Mouse (Mus musculus) embryonic fibroblast, embryonic 13.5 days (primary cell): ENCODE measurements around the gene Igfbp6. TPM values are rescaled to one million over a fixed set of nuclear protein-coding genes. Genes with fewer than 3 reads are reported as not detected.

ENCODE experiments used
- H3K27ac ChIP-seq: 2 replicates; pipeline ENCODE4 v1.5.1; 2012; ENCODE audit warnings: low read length, control low read depth, inconsistent platforms; ENCODE audit not compliant: insufficient read depth
- H3K4me1 ChIP-seq: 2 replicates; pipeline ENCODE4 v1.6.1; 2011; ENCODE audit warnings: low read length; ENCODE audit not compliant: control insufficient read depth, insufficient read depth
- H3K4me3 ChIP-seq: 2 replicates; pipeline ENCODE4 v1.5.1; 2011; ENCODE audit warnings: mild to moderate bottlenecking, control low read depth, low read length; ENCODE audit not compliant: insufficient read depth
- CTCF ChIP-seq: IDR thresholded peaks from 2 replicates; pipeline ENCODE4 v1.5.1; 2011; ENCODE audit warnings: mild to moderate bottlenecking, control low read depth, low read length, moderate library complexity, borderline replicate concordance; ENCODE audit not compliant: insufficient read depth
- POLR2A ChIP-seq: IDR thresholded peaks from 2 replicates; pipeline ENCODE4 v1.6.1; 2011; ENCODE audit warnings: low read depth, mild to moderate bottlenecking, control low read depth, low read length, moderate library complexity
- polyA plus RNA-seq: library from polyadenylated mRNA; stranded (reverse); fragments of >200 nt; gene quantifications from 2 replicates; pipeline ENCODE4 v1.2.4, GENCODE M21; 2011; ENCODE audit warnings: low read depth; ENCODE audit not compliant: missing spikeins, insufficient read length

Gene Igfbp6
- polyA plus RNA-seq, 1 experiment: 43.0 TPM

DNA sequence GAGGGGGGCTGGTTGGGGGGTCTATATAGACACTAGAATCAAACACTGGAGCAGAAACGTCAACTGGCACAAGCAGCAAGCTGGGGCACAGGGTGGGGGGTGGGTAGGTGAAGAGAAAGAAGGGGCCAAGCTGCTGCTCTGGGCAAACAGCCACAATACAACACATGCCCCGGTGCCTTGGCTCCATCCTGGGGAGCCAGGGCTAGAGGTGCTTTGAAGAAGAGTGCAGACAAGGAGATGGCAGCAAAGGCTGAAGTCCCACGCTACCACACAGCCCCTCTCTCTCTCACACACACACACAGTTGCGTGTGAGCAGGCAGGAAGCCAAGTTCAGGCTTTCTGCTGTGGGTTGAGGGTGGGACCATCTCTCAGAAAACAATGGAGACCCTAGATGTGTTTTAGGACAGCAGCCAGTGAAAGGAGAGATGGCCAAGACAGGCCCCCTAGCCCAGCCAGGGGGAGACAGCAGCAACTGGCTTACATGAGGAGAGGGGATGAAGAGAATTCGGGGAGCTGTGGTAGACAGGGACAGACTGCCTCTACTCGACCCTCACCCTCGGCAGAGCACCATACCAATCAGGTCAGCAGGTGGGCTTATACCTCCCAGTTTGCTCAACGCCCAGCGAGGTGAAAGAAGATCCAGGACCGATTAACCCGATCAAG lies 27.3 kb upstream of the Igfbp6 start:
- Histone ChIP-seq H3K4me3 (no peak overlapping the region), H3K27ac (no peak overlapping the region), H3K4me1 (no peaks in the 10 kb centered on the region)
- TF ChIP-seq CTCF (no peak), POLR2A (peak; percentile 1; the same call in 1 of the 2 replicates)

DNA sequence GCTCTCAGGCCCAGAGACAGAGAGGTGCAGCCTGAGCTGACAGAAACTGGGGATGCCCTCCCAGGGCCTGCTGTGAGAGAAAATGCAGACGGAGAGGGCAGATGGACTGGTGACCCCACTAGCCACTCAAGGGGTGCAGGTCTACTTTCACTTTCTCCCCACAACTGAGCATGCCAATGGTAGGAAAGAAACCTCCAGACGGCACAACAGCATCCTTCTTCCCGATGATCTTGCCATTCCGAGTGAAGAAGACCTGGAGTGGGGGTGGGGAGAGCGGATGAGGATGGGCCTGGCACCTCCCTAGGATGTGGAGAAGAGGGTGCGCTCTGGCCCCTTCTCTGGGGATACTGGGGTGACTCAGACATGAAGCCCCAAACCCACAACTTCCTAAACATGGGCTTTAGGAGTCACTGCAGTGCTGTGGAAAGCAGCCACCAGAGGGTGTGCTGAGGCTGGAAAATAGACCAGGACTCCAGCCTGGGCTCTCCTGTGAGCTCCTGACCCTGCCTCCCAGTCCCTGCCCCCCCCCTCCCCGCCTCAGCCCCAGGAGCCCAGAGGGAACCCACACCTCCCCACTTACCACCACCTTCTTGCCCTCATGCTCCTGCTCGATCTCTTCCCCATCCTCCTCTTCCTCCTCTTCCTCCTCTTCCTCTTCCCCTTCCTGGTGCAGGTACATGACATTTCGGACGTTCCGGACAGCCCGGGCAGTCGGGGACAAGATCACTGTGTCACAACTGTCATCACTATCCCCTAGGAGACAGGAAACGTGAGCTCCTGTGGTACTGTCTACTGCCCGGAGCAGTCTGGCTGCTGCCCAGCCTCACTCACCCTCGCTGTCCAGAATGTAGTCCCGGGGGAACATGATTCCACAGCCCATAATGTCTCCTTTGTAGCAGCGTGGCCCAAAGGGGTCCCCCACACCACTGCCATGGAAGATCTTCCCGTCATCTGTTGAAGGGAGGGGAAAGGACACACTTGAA lies 26.4 kb upstream of the Igfbp6 start:
- TF ChIP-seq POLR2A (no peak), CTCF (peak; percentile 68; the same call in 1 of the 2 replicates)
- Histone ChIP-seq H3K4me1 (no peaks in the 10 kb centered on the region), H3K27ac (no peak overlapping the region), H3K4me3 (no peak overlapping the region)

DNA sequence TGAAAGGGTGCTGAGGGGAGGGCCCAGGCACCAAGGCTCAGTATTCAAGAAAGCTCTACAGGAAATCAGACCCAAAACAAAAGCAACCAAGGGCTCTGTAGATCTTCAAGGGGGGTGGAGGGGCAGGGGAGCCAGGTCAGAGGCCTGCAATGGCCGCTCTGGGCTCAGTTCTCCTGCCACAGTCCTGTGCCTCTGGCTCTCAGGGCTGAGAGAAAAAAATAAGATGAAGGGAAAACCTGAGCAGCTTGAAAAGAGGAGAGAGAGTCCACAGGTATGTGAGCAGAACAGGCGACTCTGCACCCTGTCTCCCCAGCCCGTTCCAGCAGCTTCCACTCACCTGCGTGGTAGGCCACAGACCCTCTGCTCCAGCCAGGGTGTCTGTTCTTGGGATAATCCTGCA lies 25.6 kb upstream of the Igfbp6 start:
- Histone ChIP-seq H3K27ac (no peak overlapping the region), H3K4me3 (no peak overlapping the region), H3K4me1 (no peaks in the 10 kb centered on the region)
- TF ChIP-seq CTCF (no peak), POLR2A (no peak)

DNA sequence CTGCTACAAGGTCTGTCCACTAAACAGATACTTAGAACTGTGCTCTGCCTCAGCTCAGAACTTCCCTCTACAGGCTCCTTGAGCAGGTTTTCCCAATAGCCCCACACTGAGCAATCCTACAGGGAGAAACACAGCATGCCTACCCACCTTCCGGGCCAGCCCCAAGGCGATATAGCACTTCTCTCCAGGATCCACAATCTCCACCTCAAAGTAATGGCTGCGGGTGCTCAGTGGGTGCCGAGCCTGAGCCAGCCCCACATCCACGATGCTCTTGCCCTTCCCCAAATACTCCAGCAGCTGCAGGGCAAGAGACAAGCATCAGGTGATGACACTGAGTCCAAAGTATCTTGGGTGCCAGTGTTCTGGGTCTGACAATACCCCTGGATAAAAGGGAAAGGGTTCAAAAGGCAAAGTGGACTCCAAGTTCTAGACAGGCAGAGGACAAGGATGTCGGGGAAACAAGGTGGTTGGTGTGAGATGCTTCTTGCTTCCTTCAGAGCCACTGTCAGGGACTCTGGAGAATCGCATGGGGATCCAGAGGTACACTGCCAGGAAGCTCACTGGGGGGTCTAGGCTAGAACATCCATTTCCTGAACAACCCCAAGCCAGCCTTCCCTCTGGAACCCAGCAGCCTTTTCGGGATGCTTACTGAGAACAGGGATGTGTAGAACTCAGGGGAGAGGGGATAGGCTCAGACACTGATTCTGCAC lies 24.9 kb upstream of the Igfbp6 start:
- H3K4me1 ChIP-seq: no peaks in the 10 kb centered on the region
- no peak overlapping the region for H3K4me3 ChIP-seq
- TF ChIP-seq CTCF: no peak
- no peak for TF ChIP-seq POLR2A
- H3K27ac ChIP-seq: no peak overlapping the region

DNA sequence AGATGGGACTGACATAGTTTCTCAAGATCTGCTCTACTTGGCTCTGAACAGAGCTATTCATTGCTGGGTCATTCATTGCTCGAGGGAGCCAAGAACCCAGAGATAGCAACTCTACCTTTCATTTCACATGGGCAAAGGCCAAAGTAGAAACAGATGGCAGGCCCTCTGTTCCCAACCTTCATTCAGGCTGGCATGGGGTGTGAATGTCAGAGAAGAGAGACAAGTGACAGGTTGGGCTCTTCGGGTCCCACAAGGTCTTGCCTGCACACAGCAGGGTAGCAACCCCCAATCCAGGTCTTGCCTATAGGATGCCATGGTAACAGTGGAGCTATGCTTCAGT lies 24.4 kb upstream of the Igfbp6 start:
- no peak overlapping the region for H3K4me3 ChIP-seq
- TF ChIP-seq POLR2A: no peak
- no peak for TF ChIP-seq CTCF
- H3K27ac ChIP-seq: no peak overlapping the region
- no peaks in the 10 kb centered on the region for H3K4me1 ChIP-seq

DNA sequence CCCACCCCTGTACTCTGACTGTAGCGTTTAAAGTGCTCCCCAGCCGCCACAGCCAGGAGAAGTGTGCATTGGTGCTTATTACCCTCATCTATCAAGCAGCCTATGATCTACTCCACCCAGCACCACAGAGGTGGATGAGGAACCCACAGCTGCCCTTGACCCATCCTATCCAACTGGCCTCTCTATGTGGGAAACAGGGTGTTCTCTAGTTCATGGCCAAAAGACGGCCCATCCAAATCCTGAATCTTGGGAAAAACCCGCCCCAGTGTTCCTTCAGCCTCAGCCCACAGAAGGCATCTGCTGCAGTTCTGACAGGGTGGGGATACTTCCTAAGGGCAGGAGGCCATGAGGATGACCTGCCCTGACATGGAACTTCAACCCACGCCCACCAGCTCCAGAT lies 23.6 kb upstream of the Igfbp6 start:
- Histone ChIP-seq H3K4me3 (no peak overlapping the region), H3K27ac (no peak overlapping the region), H3K4me1 (no peaks in the 10 kb centered on the region)
- TF ChIP-seq POLR2A (no peak), CTCF (no peak)

DNA sequence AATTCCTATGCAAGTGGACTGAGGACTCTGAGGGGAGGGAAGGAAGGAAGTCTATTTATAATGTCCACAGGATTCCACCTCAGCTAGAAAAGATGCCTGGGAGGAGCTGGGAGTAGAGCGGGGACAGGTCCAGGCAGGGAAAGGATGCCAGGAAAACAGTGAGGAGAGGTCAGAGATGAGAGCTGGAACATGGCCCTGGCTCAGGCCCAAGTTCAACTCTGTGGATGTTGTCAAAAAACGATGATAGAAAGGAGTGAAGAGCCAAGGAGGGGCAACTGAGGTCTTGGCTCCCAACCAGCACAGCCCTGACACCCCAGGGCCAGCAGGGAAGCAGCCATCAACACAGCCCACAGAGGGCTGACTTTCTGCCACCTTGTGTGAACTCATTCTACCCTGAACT lies 17.9 kb upstream of the Igfbp6 start:
- H3K27ac ChIP-seq: no peak overlapping the region

DNA sequence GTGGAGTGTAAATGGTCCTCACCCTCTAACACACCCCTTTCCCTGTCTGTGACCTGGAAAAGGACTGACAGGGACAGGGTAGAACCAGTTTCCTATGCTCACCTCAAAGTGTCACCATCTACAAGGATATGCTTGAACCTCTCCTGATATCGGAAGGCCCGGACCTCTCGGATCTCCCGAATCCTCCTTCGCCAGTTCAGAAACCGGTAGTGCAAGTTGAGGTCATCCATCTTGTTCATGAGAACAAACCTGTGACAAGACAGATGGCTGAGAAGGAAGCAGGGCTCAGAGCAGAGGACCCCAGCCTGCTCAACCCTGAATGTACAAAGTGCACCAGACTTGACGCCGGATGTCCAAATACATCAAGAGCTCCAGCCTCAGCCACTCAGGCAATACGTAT lies 10.8 kb upstream of the Igfbp6 start:
- Histone ChIP-seq H3K4me1 (no peaks in the 10 kb centered on the region), H3K4me3 (no peak overlapping the region), H3K27ac (no peak overlapping the region)
- TF ChIP-seq POLR2A (no peak), CTCF (no peak)

More for the DNA sequence above, 17.9 kb upstream of the Igfbp6 start:
- Histone ChIP-seq H3K4me1 (peaks cover 3% of the 10 kb centered on the region; the same call in 1 of the 2 replicates), H3K4me3 (no peak overlapping the region)
- TF ChIP-seq CTCF (no peak), POLR2A (no peak)

DNA sequence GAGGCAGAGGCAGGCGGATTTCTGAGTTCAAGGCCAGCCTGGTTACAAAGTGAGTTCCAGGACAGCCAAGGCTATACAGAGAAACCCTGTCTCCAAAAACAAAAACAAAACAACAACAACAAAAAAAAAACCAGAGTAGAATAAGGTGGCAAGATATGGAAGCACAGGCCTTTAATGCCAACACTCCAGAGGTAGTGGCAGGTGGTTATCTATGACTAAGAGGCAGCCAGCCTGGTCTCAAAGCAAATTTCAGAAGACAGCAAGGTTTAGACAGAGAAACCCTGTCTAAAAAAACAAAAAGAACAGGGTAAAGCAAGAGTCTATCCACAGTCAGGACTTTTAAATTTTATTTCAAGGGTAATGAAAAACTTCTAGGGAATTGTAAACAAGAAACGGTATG lies 9.5 kb upstream of the Igfbp6 start:
- TF ChIP-seq POLR2A: no peak
- TF ChIP-seq CTCF: no peak
- Histone ChIP-seq H3K4me1 (no peaks in the 10 kb centered on the region), H3K27ac (no peak overlapping the region), H3K4me3 (peak overlapping the region; percentile 91)

DNA sequence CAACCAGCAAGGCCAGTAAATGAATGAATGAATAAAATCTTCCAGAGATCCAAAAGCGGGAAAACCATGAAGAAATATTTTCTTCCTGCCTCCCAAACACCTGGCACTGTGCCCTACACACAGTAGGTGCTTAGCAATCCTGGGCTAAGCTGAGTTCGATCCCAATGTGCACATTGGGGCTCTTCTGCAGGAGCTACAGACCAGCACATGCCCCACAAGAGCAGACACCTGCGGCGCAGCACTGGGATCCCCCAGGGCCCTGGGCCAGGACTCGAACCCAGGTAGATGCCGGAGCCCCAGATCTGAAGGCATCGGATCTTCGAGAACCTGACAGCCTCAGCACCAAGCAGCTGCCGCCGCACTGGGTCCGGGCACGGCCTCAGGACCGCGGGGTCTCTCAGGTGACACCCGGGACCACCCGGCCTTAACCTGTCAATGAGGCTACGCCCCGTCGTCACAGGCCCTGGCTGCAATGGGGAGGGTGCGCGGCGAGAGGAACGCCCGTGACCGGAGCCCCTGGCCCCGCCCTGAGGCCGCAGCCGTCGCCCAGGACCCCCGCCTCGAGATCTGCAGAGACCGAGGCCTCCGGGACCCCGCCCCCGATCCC lies 8.5 kb upstream of the Igfbp6 start:
- H3K27ac ChIP-seq: peak overlapping the region; percentile 42; the same call in 1 of the 2 replicates
- TF ChIP-seq CTCF: no peak
- no peak for TF ChIP-seq POLR2A
- peak overlapping the region; percentile 91 for H3K4me3 ChIP-seq
- H3K4me1 ChIP-seq: no peaks in the 10 kb centered on the region
